Mouse (Mus musculus) heart, embryonic 11.5 days (tissue): ENCODE measurements around the gene Lhpp. TPM values are rescaled to one million over a fixed set of nuclear protein-coding genes. Genes with fewer than 3 reads are reported as not detected.

Experiments used
- ATAC-seq: fragments of 200-750 bp; cut with Nextera tagmentation; replicated peaks from 2 replicates; pipeline ENCODE4 v1.8.0; 2017; ENCODE audit warnings: moderate library complexity; ENCODE audit not compliant: insufficient number of reproducible peaks, low FRiP score, low TSS enrichment
- H3K27ac ChIP-seq: fragments of 300-500 bp; sonication (generic); 2 replicates; pipeline ENCODE4 v1.5.1; 2014; ENCODE audit warnings: mild to moderate bottlenecking, low read depth, low read length
- H3K27me3 ChIP-seq: fragments of 300-500 bp; sonication (generic); 2 replicates; pipeline ENCODE4 v1.6.1; 2014; ENCODE audit warnings: mild to moderate bottlenecking, low read length, mixed read lengths; ENCODE audit not compliant: control insufficient read depth, insufficient read depth
- H3K36me3 ChIP-seq: fragments of 300-500 bp; sonication (generic); 2 replicates; pipeline ENCODE4 v1.6.1; 2014; ENCODE audit warnings: mild to moderate bottlenecking, low read length, moderate library complexity, mixed read lengths; ENCODE audit not compliant: control insufficient read depth, insufficient read depth
- H3K4me1 ChIP-seq: fragments of 300-500 bp; sonication (generic); 2 replicates; pipeline ENCODE4 v1.6.1; 2014; ENCODE audit warnings: low read length; ENCODE audit not compliant: control insufficient read depth, insufficient read depth
- H3K4me2 ChIP-seq: fragments of 300-500 bp; sonication (generic); 2 replicates; pipeline ENCODE4 v1.6.1; 2014; ENCODE audit warnings: mild to moderate bottlenecking, moderate library complexity
- H3K4me3 ChIP-seq: fragments of 300-500 bp; sonication (generic); 2 replicates; pipeline ENCODE4 v1.5.1; 2014; ENCODE audit warnings: low read depth, low read length
- H3K9ac ChIP-seq: fragments of 300-500 bp; sonication (generic); 2 replicates; pipeline ENCODE4 v1.6.1; 2014; ENCODE audit warnings: mild to moderate bottlenecking, low read depth, low read length, moderate library complexity
- H3K9me3 ChIP-seq: fragments of 300-500 bp; sonication (generic); replicated peaks from 2 replicates; pipeline ENCODE4 v1.6.1; 2016; ENCODE audit warnings: low read length; ENCODE audit not compliant: control insufficient read depth
- WGBS: fragments of 180-500 bp; shearing (Covaris S2); extraction: QIAGEN DNeasy Blood & Tissue Kit; methylation state at CpG from one replicate; pipeline ENCODE4 v1.1.7; 2014; ENCODE audit not compliant: insufficient replicate concordance; 5-methylcytosine and 5-hydroxymethylcytosine counted together
- polyA plus RNA-seq: library from polyadenylated mRNA; unstranded; fragments of >200 nt; fragmentation: Nextera tagmentation; extraction: Ambion mirVana; gene quantifications from 2 replicates; pipeline ENCODE4 v1.2.1, GENCODE M21; 2014

The Lhpp gene
- polyA plus RNA-seq, 1 experiment from 2014 or later, result 21.9 TPM

GRCm38 (mm10) chr7:132682901-132683300 lies 72.5 kb downstream of the Lhpp start:
- H3K27ac ChIP-seq, result no peak overlapping the region
- peaks cover 17% of the 10 kb centered on the region for H3K4me1 ChIP-seq
- no peak for ATAC-seq

GRCm38 (mm10) chr7:132683923-132684322 lies 73.5 kb downstream of the Lhpp start:
- Histone ChIP-seq H3K4me3 (no peak overlapping the region), H3K27ac (no peak overlapping the region), H3K9ac (no peak overlapping the region), H3K4me2 (no peak overlapping the region), H3K4me1 (peaks cover 26% of the 10 kb centered on the region), H3K9me3 (no peaks in the 10 kb centered on the region), H3K27me3 (no peaks in the 10 kb centered on the region), H3K36me3 (no peaks in the 10 kb centered on the region)
- ATAC-seq, result no peak
- WGBS, result 79% methylated on average over 4 of the region's 4 CpGs

More at GRCm38 (mm10) chr7:132682901-132683300, 72.5 kb downstream of the Lhpp start:
- H3K36me3 ChIP-seq, result no peaks in the 10 kb centered on the region
- H3K9me3 ChIP-seq, result no peaks in the 10 kb centered on the region
- no peaks in the 10 kb centered on the region for H3K27me3 ChIP-seq
- no peak overlapping the region for H3K4me2 ChIP-seq
- WGBS, result 72% methylated on average over 3 of the region's 3 CpGs
- H3K9ac ChIP-seq, result no peak overlapping the region
- H3K4me3 ChIP-seq, result no peak overlapping the region

GRCm38 (mm10) chr7:132686515-132686914 lies 76.1 kb downstream of the Lhpp start:
- Histone ChIP-seq H3K27me3 (no peaks in the 10 kb centered on the region), H3K9me3 (no peaks in the 10 kb centered on the region), H3K9ac (no peak overlapping the region), H3K4me1 (peaks cover 37% of the 10 kb centered on the region), H3K4me2 (no peak overlapping the region), H3K4me3 (no peak overlapping the region), H3K27ac (no peak overlapping the region), H3K36me3 (no peaks in the 10 kb centered on the region)
- no peak for ATAC-seq
- 69% methylated on average over 3 of the region's 3 CpGs for WGBS

- Histone ChIP-seq H3K4me2 (no peak overlapping the region), H3K9me3 (no peaks in the 10 kb centered on the region), H3K27ac (no peak overlapping the region), H3K4me3 (no peak overlapping the region), H3K9ac (no peak overlapping the region), H3K4me1 (peaks cover 35% of the 10 kb centered on the region), H3K36me3 (no peaks in the 10 kb centered on the region), H3K27me3 (no peaks in the 10 kb centered on the region)
- WGBS, result 51% methylated on average over 2 of the region's 2 CpGs
- no peak for ATAC-seq
Observed at GRCm38 (mm10) chr7:132687897-132688296, 77.5 kb downstream of the Lhpp start.

GRCm38 (mm10) chr7:132688721-132689120 lies 78.3 kb downstream of the Lhpp start:
- peaks cover 35% of the 10 kb centered on the region for H3K4me1 ChIP-seq
- no peak for ATAC-seq
- 40% methylated on average over 5 of the region's 5 CpGs for WGBS

GRCm38 (mm10) chr7:132689722-132690121 lies 79.3 kb downstream of the Lhpp start:
- 45% methylated on average over 5 of the region's 5 CpGs for WGBS
- Histone ChIP-seq H3K36me3 (no peaks in the 10 kb centered on the region), H3K27ac (peak overlapping the region; percentile 71), H3K4me3 (no peak overlapping the region), H3K27me3 (no peaks in the 10 kb centered on the region), H3K9me3 (no peaks in the 10 kb centered on the region), H3K4me2 (no peak overlapping the region), H3K4me1 (peaks cover 35% of the 10 kb centered on the region), H3K9ac (no peak overlapping the region)
- ATAC-seq, result no peak

More at GRCm38 (mm10) chr7:132688721-132689120, 78.3 kb downstream of the Lhpp start:
- H3K27me3 ChIP-seq, result no peaks in the 10 kb centered on the region
- peak overlapping the region; percentile 50; the same call in 1 of the 2 replicates for H3K27ac ChIP-seq
- no peak overlapping the region for H3K4me3 ChIP-seq
- no peaks in the 10 kb centered on the region for H3K36me3 ChIP-seq
- H3K4me2 ChIP-seq, result no peak overlapping the region
- H3K9ac ChIP-seq, result no peak overlapping the region
- no peaks in the 10 kb centered on the region for H3K9me3 ChIP-seq

- H3K9me3 ChIP-seq, result no peaks in the 10 kb centered on the region
- H3K9ac ChIP-seq, result no peak overlapping the region
- no peaks in the 10 kb centered on the region for H3K27me3 ChIP-seq
- no peak overlapping the region for H3K4me2 ChIP-seq
- H3K4me1 ChIP-seq, result peaks cover 35% of the 10 kb centered on the region
- H3K36me3 ChIP-seq, result no peaks in the 10 kb centered on the region
- WGBS, result 80% methylated on average over 14 of the region's 14 CpGs
- ATAC-seq, result no peak
- H3K27ac ChIP-seq, result no peak overlapping the region
- no peak overlapping the region for H3K4me3 ChIP-seq
Observed at GRCm38 (mm10) chr7:132690716-132691472, 80.5 kb downstream of the Lhpp start.

GRCm38 (mm10) chr7:132692719-132693118 lies 82.3 kb downstream of the Lhpp start:
- no peak overlapping the region for H3K4me3 ChIP-seq
- 81% methylated on average over 9 of the region's 9 CpGs for WGBS
- H3K36me3 ChIP-seq, result no peaks in the 10 kb centered on the region
- 0 out of 2 replicates have a peak, but pooled peaks have one; percentile 20 for ATAC-seq
- peaks cover 22% of the 10 kb centered on the region for H3K4me1 ChIP-seq
- no peak overlapping the region for H3K4me2 ChIP-seq
- H3K9me3 ChIP-seq, result no peaks in the 10 kb centered on the region
- no peak overlapping the region for H3K27ac ChIP-seq
- no peak overlapping the region for H3K9ac ChIP-seq
- no peaks in the 10 kb centered on the region for H3K27me3 ChIP-seq

- WGBS, result 95% methylated on average over 2 of the region's 2 CpGs
- H3K27me3 ChIP-seq, result no peaks in the 10 kb centered on the region
- no peak overlapping the region for H3K4me2 ChIP-seq
- peaks cover 13% of the 10 kb centered on the region for H3K4me1 ChIP-seq
- no peaks in the 10 kb centered on the region for H3K36me3 ChIP-seq
- no peaks in the 10 kb centered on the region for H3K9me3 ChIP-seq
- no peak for ATAC-seq
- no peak overlapping the region for H3K9ac ChIP-seq
- H3K4me3 ChIP-seq, result no peak overlapping the region
- no peak overlapping the region for H3K27ac ChIP-seq
Observed at GRCm38 (mm10) chr7:132693561-132693960, 83.1 kb downstream of the Lhpp start.
